Mouse (Mus musculus) G1E-ER4 (cell line): ENCODE data around the gene Zfp319. TPM values are rescaled to one million over a fixed set of nuclear protein-coding genes. Genes with fewer than 3 reads are reported as not detected.

Experiments used
- GATA1 ChIP-seq: IDR thresholded peaks from one replicate; pipeline ENCODE4 v1.8.0; 2012; ENCODE audit warnings: low read length, inconsistent platforms
- polyA plus RNA-seq: library from polyadenylated mRNA; stranded (reverse); fragments of >175 nt; gene quantifications from 2 replicates; pipeline ENCODE4 v1.2.3, GENCODE M21; 2012

Gene Zfp319
- polyA plus RNA-seq, 1 experiment, result 6.7 TPM

- TF ChIP-seq GATA1, result no peak
These were observed 1.4 kb downstream of the Zfp319 start for GRCm38 (mm10) chr8:95330367-95330766.

DNA sequence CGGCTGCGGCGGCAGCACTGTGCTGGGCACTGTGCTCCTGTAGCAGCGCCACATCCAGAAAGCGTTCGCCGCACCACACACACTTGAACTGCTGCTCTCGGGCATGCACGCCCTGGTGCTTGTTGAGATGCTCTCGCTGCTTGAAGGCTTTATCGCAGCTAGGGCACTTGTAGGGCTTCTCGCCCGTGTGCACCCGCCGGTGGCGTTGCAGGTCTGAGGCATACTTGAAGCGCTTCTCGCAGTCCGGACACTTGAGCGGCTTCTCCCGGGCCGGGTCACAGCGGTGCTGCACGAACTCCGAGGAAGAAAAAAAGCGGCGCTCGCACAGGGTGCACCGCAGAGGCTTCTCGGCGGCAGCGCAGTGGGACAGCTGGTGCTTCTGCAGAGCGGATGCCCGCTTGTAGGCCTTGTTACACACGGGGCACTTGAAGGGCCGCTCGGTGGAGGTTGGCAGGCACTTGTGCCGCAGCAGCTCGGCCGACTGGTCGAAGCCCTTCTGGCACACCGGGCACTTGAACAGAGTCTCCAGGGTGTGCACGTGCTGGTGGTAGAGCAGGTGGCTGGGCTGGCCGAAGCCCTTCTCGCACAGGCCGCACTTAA is 3.8 kb downstream of the Zfp319 start:
- TF ChIP-seq GATA1, result no peak

- no peak for TF ChIP-seq GATA1
These were observed 4.9 kb downstream of the Zfp319 start for GRCm38 (mm10) chr8:95326822-95327221.

- no peak for TF ChIP-seq GATA1
These were observed 7.1 kb downstream of the Zfp319 start for GRCm38 (mm10) chr8:95324646-95325045.

- TF ChIP-seq GATA1, result no peak
These were observed 8.5 kb downstream of the Zfp319 start for GRCm38 (mm10) chr8:95323201-95323600.

- no peak for TF ChIP-seq GATA1
These were observed 11.3 kb downstream of the Zfp319 start for GRCm38 (mm10) chr8:95320224-95321139.

DNA sequence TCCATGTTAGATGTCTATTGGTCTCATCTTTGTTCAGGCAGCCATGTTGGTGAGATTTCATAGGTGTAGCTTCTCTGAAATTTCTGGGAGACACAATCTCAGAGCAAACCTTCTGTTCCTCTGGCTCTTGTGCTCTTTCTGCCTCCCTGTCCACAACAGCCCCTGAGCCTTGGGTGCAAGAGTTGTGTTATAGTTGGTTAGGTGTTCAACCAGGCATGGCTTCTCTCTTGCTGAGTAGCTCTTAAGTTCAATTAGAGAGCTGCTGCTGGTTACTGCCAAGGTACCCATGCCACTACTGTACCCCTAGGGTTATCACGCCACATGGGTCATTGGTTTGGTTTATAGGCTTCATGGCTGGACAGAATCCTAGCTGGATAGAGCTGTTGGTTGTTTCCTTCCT is 16.4 kb downstream of the Zfp319 start:
- no peak for TF ChIP-seq GATA1

DNA sequence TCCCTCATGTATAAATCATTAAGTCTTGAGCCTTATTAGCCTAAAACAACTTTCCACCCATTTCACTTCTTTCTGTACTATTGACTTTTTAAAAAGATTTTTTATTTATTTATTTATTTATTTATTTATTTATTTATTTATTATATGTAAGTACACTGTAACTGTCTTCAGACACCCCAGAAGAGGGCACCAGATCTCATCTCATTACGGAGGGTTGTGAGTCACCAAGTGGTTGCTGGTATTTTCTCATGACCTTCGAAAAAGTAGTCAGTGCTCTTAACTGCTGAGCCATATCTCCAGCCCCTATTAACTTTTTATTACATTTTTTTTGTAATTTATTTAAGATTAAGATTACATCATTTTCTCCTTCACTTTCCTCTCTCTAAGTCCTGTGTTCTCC is 17.0 kb downstream of the Zfp319 start:
- no peak for TF ChIP-seq GATA1

DNA sequence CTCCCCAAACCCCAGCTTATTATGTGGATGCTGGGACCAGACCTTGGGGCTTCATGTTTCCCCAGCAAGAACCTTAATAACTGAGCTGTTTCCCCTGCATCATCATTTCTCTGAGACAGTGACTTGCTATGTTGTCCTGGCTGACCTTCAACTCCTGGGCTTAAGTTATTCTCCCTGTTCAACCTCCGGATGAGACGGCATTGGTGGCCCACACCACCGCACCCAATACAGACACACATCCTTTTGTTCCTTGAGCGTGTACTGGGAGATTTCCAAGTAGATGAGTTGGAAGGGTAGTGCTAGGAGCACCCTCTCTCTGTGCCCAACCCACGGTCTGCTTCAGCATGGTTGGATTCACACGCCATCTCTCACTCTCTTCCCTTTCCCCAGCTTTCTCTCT is 17.9 kb downstream of the Zfp319 start:
- TF ChIP-seq GATA1, result no peak

DNA sequence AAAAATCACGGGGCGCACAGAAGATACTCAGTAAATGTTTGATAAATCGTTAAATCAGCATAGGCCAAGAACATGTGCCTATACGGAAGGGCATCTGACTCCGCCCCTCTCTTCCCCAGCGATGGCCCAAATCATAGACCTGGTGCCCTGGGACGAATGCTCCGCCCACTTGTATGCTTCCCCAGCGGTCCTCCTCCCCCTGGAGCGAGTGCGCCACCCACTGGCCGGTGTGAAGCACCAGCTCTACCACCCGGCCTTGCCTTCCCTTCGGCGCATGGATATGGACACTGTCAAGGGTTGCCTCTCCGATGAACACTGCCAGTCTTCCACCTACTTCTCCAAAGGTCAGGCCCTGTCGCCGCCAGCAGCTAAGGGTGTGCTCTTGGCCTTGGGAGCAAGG is 18.9 kb downstream of the Zfp319 start:
- no peak for TF ChIP-seq GATA1

GRCm38 (mm10) chr8:95310342-95310970 is 21.3 kb downstream of the Zfp319 start, which contains the start of gene Tepp:
Tepp (plus strand) TSS chr8:95310566.
- no peak for TF ChIP-seq GATA1

- no peak for TF ChIP-seq GATA1
These were observed 25.3 kb downstream of the Zfp319 start, which contains the start of gene Cngb1 for GRCm38 (mm10) chr8:95306431-95306830. Cngb1 (minus strand) TSS chr8:95306585.

DNA sequence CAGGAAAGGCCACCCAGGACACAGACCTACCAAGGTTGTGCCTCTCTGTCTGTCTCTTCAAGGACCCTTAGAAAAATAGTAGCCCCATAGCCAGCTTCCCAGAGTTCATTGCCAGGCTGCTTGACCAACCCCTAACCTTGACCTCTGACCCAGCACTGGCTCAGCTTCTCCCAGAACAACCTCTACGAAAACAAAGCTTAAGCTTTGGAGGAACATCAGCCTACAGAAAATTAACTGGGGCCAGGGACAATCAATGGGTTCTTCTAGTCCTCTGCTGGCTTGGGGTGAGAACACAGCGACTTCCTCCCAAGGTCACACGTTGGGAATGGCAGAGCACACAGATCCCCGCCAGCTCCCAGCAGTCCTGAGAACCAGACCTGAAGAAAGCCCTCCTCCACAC is 26.2 kb downstream of the Zfp319 start:
- TF ChIP-seq GATA1, result no peak

- no peak for TF ChIP-seq GATA1
These were observed 29.3 kb downstream of the Zfp319 start for GRCm38 (mm10) chr8:95302410-95302809.

GRCm38 (mm10) chr8:95293891-95294290 is 37.9 kb downstream of the Zfp319 start:
- TF ChIP-seq GATA1, result no peak

- no peak for TF ChIP-seq GATA1
These were observed 38.6 kb downstream of the Zfp319 start for GRCm38 (mm10) chr8:95293172-95293571.
